19 mouse cellular contexts compared by ENCODE assay signal in genomic region chr16:40960586-40960985, GRCm38 (mm10).
A peak's percentile ranks its signal among the peaks of the same experiment; 100 is the strongest.
DNase-seq lines count a peak whose midpoint lies in the region; ATAC-seq lines count a peak whose summit lies in the region.
"Had no signal": no experiment of that assay in that cellular context is flagged by ENCODE, and none has a peak within 500 bp of the region (broad histone marks: within the 10 kb centered on the region; RNA-seq: fewer than 3 reads in every experiment).

No protein-coding gene starts in this region.

- ATAC-seq in midbrain, embryonic 12.5 days (ENCODE audit: low FRiP score, low read depth): peak; percentile 27; the same call in 1 of the 2 replicates
- ATAC-seq in midbrain, embryonic 14.5 days (ENCODE audit: low FRiP score, low TSS enrichment): peak; percentile 17; the same call in 1 of the 2 replicates
- no peak for ATAC-seq in midbrain, embryonic 11.5 days (ENCODE audit: low FRiP score)
- ATAC-seq in midbrain, embryonic 15.5 days (replicated peaks): no peak; the same call in 1 of the 2 replicates
- ATAC-seq: forebrain, embryonic 13.5 days; forebrain, embryonic 15.5 days; forebrain, postnatal 0 days had no signal

- H3K9me3 ChIP-seq in midbrain, embryonic 12.5 days: no peaks in the 10 kb centered on the region
- H3K9me3 ChIP-seq in midbrain, embryonic 10.5 days (replicated peaks): no peaks in the 10 kb centered on the region
- no peaks in the 10 kb centered on the region for H3K9me3 ChIP-seq in midbrain, embryonic 14.5 days (ENCODE audit: control insufficient read depth, low read length)
- H3K9me3 ChIP-seq in midbrain, embryonic 11.5 days (ENCODE audit: control insufficient read depth, low read length): no peaks in the 10 kb centered on the region
- H3K9me3 ChIP-seq in midbrain, embryonic 15.5 days: no peaks in the 10 kb centered on the region
- H3K9me3 ChIP-seq: embryonic facial prominence, embryonic 13.5 days; forebrain, embryonic 13.5 days; forebrain, embryonic 15.5 days had no signal

- no peak for DNase-seq in midbrain, embryonic 10.5 days (ENCODE audit: low spot score)
- DNase-seq in midbrain, embryonic 14.5 days: peak; percentile 65
- no peak for DNase-seq in midbrain, embryonic 11.5 days (ENCODE audit: low spot score, missing footprints)
- DNase-seq in lung, postnatal 25 days (ENCODE audit: low spot score): no peak
- DNase-seq in layer of hippocampus, adult 8-10 months (ENCODE audit: low spot score in 2 of 2): no peak
- DNase-seq: adrenal gland, adult 2 months; adrenal gland, postnatal 10 days; adrenal gland, postnatal 25 days; cerebellum, adult 11-12 months; cerebellum, adult 2 months; cerebellum, adult 9-10 months; cerebellum, postnatal 10 days; cerebellum, postnatal 25 days; forebrain, postnatal 0 days had no signal

- no peak overlapping the region for H3K4me2 ChIP-seq in midbrain, embryonic 12.5 days (replicated peaks)
- H3K4me2 ChIP-seq in midbrain, embryonic 14.5 days (ENCODE audit: low read length): no peak overlapping the region
- no peak overlapping the region for H3K4me2 ChIP-seq in midbrain, embryonic 11.5 days
- H3K4me2 ChIP-seq in midbrain, embryonic 15.5 days: no peak overlapping the region
- H3K4me2 ChIP-seq: embryonic facial prominence, embryonic 13.5 days; forebrain, embryonic 13.5 days; forebrain, embryonic 15.5 days had no signal

- H3K4me1 ChIP-seq in midbrain, embryonic 12.5 days: no peaks in the 10 kb centered on the region
- no peaks in the 10 kb centered on the region for H3K4me1 ChIP-seq in midbrain, embryonic 10.5 days
- H3K4me1 ChIP-seq in midbrain, embryonic 14.5 days (ENCODE audit: control insufficient read depth, insufficient read depth, low read length): no peaks in the 10 kb centered on the region
- no peaks in the 10 kb centered on the region for H3K4me1 ChIP-seq in midbrain, embryonic 11.5 days (ENCODE audit: control insufficient read depth, insufficient read depth, low read length)
- peaks cover 4% of the 10 kb centered on the region for H3K4me1 ChIP-seq in midbrain, embryonic 15.5 days
- H3K4me1 ChIP-seq: embryonic facial prominence, embryonic 13.5 days; forebrain, embryonic 13.5 days; forebrain, embryonic 15.5 days had no signal

- no peak overlapping the region for H3K4me3 ChIP-seq in midbrain, embryonic 12.5 days
- H3K4me3 ChIP-seq in midbrain, embryonic 10.5 days: no peak overlapping the region
- H3K4me3 ChIP-seq in midbrain, embryonic 14.5 days (replicated peaks; ENCODE audit: low read depth, low read length): no peak overlapping the region
- no peak overlapping the region for H3K4me3 ChIP-seq in midbrain, embryonic 11.5 days (ENCODE audit: low read depth, low read length)
- H3K4me3 ChIP-seq in midbrain, embryonic 15.5 days: no peak overlapping the region
- H3K4me3 ChIP-seq: embryonic facial prominence, embryonic 13.5 days; forebrain, embryonic 13.5 days; forebrain, embryonic 15.5 days had no signal

- no peaks in the 10 kb centered on the region for H3K36me3 ChIP-seq in midbrain, embryonic 12.5 days
- no peaks in the 10 kb centered on the region for H3K36me3 ChIP-seq in midbrain, embryonic 10.5 days
- H3K36me3 ChIP-seq in midbrain, embryonic 14.5 days (ENCODE audit: control insufficient read depth, insufficient read depth, low read length): no peaks in the 10 kb centered on the region
- H3K36me3 ChIP-seq in midbrain, embryonic 11.5 days (ENCODE audit: control insufficient read depth, insufficient read depth, low read length): no peaks in the 10 kb centered on the region
- H3K36me3 ChIP-seq in midbrain, embryonic 15.5 days (replicated peaks): no peaks in the 10 kb centered on the region
- H3K36me3 ChIP-seq: embryonic facial prominence, embryonic 13.5 days; forebrain, embryonic 15.5 days had no signal

- no peak overlapping the region for H3K9ac ChIP-seq in midbrain, embryonic 12.5 days (replicated peaks)
- H3K9ac ChIP-seq in midbrain, embryonic 14.5 days (replicated peaks; ENCODE audit: low read length): no peak overlapping the region
- no peak overlapping the region for H3K9ac ChIP-seq in midbrain, embryonic 11.5 days (ENCODE audit: low read length)
- no peak overlapping the region for H3K9ac ChIP-seq in midbrain, embryonic 15.5 days
- H3K9ac ChIP-seq: embryonic facial prominence, embryonic 13.5 days; forebrain, embryonic 13.5 days; forebrain, embryonic 15.5 days; forebrain, postnatal 0 days had no signal

- H3K27me3 ChIP-seq in midbrain, embryonic 12.5 days: no peaks in the 10 kb centered on the region
- H3K27me3 ChIP-seq in midbrain, embryonic 10.5 days (ENCODE audit: low read depth, poor library complexity, severe bottlenecking): no peaks in the 10 kb centered on the region
- no peaks in the 10 kb centered on the region for H3K27me3 ChIP-seq in midbrain, embryonic 14.5 days (ENCODE audit: control insufficient read depth, insufficient read depth, low read length)
- H3K27me3 ChIP-seq in midbrain, embryonic 11.5 days (ENCODE audit: control insufficient read depth, insufficient read depth, low read length): no peaks in the 10 kb centered on the region
- no peaks in the 10 kb centered on the region for H3K27me3 ChIP-seq in midbrain, embryonic 15.5 days (replicated peaks)
- H3K27me3 ChIP-seq: embryonic facial prominence, embryonic 13.5 days; forebrain, embryonic 13.5 days; forebrain, embryonic 15.5 days had no signal

- no peak overlapping the region for H3K27ac ChIP-seq in midbrain, embryonic 12.5 days (replicated peaks)
- no peak overlapping the region for H3K27ac ChIP-seq in midbrain, embryonic 10.5 days (replicated peaks)
- 0 out of 2 replicates have a peak overlapping the region, but pooled peaks have one; percentile 26 for H3K27ac ChIP-seq in midbrain, embryonic 14.5 days (replicated peaks; ENCODE audit: low read depth, low read length)
- H3K27ac ChIP-seq in midbrain, embryonic 11.5 days (ENCODE audit: low read depth, low read length): no peak overlapping the region
- H3K27ac ChIP-seq in midbrain, embryonic 15.5 days: peak overlapping the region; percentile 38; the same call in 1 of the 2 replicates
- H3K27ac ChIP-seq: embryonic facial prominence, embryonic 13.5 days; forebrain, embryonic 13.5 days; forebrain, embryonic 15.5 days had no signal

- 90% methylated on average over 1 of the region's 1 CpGs for WGBS in midbrain, embryonic 12.5 days
- WGBS in midbrain, embryonic 10.5 days: 86% methylated on average over 1 of the region's 1 CpGs
- 72% methylated on average over 1 of the region's 1 CpGs for WGBS in midbrain, embryonic 14.5 days
- 96% methylated on average over 1 of the region's 1 CpGs for WGBS in midbrain, embryonic 11.5 days
- WGBS in midbrain, embryonic 15.5 days: 58% methylated on average over 1 of the region's 1 CpGs

Comparison
In these comparisons a context has a peak if more than half of its experiments do, and no peak if none do; other contexts are left out.
1. ATAC-seq: peak in midbrain, embryonic 12.5 days (single experiment) and midbrain, embryonic 14.5 days (single experiment); none in midbrain, embryonic 11.5 days (single experiment) and midbrain, embryonic 15.5 days (single experiment).
2. H3K27ac ChIP-seq: peak in midbrain, embryonic 14.5 days (single experiment) and midbrain, embryonic 15.5 days (single experiment); none in midbrain, embryonic 12.5 days (single experiment), midbrain, embryonic 10.5 days (single experiment) and midbrain, embryonic 11.5 days (single experiment).